Mouse (Mus musculus) kidney, postnatal 10 days (tissue): ENCODE results near the gene Snx30.

Source experiments
- DNase-seq: peaks from one replicate; pipeline ENCODE4 v3.0.0; 2021; ENCODE audit warnings: mixed read lengths

Gene Snx30

DNA sequence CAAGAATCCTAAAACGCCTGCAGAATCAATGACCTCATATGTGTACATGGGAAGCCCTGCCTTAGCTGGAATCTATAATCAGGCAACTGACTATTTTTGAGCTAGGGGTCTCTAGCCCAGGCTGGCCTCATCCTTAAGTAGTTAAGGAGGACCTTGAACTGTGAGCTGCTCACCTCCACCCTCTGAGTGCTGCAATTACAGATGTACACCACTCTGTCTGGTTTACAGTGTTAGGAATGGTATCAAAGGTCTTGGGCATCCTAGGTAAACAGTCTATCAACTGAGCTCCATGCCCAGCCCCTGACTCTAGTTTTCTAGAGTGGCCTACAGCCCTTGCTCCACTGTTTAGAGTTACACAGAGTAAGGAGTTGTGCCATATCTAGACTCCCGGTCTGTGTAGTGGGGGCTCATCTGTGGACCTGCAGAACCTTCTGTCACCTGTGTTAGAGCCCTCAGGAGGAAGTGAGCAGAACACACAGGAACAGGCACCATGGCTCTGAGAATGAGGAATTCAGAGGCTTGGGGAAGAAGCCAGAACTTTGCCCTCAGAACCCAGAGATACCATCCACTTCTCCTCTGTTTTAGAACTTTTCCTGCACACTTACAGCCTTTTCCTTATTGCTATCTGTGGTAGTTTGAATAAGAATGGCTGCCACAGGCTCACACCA lies 9.7 kb upstream of the Snx30 start:
- no peak for DNase-seq

DNA sequence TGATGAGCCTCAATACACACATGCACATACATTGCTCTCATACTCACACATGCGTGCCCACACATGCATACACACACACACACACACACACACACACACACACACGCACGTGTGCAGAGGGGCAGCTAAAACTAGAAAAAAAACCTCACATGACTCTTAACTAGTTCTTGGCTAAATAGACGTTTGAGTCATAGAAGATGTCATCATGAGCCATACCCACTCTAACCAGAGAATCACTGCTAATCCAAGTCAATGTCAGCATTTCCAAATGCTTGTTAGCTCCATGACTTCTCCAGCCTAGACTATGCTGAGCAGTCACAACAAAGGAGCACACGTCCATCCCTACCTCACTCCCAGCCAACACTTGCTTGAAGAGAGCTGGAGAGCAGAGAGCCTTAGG lies 5.5 kb upstream of the Snx30 start:
- no peak for DNase-seq

DNA sequence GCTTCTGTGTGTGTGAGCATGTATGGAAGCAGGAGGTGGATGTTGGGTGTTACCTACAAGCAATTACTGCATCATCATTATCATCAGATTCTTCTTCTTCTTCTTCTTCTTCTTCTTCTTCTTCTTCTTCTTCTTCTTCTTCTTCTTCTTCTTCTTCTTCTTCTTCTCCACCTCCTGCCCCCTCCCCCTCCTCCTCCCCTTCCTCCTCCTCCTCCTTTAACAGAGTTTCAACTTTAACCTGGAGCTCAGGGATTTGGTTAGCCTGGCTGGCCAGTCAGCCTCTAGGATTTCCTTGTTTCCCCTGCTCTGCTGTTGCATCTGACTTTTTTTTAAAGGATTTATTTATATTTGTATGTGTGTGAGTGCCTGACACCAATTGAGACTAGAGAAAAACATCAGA lies 4.2 kb upstream of the Snx30 start, which contains the start of gene Inip:
Gene Inip (minus strand): TSS at position 101 of the 400 bp plus-strand sequence.
- DNase-seq, result no peak

DNA sequence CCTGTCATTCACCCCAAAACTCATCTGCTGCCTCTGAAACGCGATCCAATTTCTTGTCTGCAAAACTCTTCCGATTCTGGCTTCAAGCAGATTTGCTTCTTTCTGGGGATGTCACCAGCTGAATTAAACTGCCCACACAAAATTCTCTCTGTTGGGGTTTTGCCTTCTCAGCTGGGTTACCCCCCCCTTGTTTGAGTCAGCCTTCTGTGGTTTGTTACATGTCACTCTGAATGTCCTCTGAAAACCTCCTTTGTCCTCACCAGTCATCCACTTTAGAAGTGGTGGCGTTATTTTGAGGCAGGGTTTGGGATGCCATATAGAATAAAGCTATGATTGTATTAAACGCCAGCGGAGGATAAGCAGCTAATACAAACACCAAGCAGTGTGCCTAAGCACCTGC lies 3.5 kb upstream of the Snx30 start:
- no peak for DNase-seq

DNA sequence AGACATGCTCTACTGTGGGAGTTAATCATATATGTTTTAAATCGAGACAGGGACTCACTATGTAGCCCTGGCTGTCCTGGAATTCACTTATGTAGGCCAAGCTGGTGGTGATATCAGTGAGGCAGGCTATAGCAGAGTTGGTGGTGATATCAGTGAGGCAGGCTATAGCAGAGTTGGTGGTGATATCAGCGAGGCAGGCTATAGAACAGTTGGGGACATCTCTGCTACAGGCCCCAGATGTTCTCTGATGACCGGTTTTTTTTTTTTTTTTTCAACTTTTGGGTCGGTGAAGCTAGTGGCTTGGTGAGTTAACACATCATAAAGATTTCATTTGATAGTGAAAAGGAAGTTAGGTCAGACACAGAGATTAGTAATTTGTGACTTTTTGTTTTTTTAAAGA lies 2.8 kb upstream of the Snx30 start:
- no peak for DNase-seq

- DNase-seq, result no peak
These were observed 2.3 kb upstream of the Snx30 start for GRCm38 (mm10) chr4:59803358-59803757.

DNA sequence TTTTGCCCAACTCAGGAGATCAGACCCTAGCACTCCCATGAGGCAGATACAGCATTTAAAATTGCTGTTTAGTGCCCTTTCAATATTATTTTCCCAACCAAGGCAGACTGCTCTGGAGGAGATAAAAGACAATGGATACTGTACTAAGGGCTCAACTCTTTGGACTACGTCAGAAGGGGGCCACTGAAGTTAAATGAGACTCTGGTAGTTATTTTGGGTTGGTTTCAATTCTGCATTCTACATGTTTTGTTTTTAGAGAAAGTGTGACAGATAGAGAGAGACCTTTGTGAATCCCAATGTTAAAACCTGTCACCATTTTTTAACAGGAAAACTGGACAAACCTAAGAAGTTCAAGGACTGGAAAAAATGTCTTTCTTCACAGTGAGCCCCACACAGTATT lies 886 bp upstream of the Snx30 start:
- no peak for DNase-seq

GRCm38 (mm10) chr4:59805968-59806878 lies 583 bp downstream of the Snx30 start:
- peak; percentile 61 for DNase-seq

DNA sequence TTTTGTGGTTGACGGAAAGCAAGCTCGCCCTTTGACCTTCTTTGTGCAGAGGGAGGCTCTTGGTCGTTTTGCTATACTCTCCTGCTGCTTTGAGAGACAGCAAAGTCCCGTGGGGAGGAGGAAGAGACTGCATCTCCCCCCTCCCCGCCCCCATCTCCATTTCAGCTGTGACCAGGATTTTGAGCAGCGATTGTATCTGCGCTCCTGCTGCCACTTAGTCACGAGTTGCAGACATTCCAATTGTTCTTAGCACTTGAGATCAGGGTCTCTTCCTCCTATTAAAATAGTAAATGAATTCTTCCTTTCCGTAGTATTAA lies 1.2 kb downstream of the Snx30 start:
- DNase-seq, result no peak

DNA sequence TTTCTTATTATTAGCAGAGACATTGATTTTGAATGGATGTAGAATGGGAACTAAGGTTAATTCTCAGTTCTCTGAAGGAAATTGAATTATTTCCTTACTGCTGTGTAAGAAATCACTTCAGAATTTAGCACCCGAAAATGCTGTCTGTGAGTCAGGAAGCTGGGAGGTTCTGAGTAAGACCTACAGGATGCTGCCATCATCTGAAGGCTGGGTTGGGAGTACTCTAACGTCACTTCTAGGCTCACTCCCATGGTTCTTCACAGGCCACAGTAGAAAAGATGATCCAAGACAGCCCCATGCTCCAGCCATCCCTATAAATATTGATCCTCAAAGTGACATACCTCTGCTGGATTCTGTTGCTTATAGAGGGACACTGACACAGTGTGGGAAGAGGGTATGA lies 1.9 kb downstream of the Snx30 start:
- DNase-seq, result no peak

DNA sequence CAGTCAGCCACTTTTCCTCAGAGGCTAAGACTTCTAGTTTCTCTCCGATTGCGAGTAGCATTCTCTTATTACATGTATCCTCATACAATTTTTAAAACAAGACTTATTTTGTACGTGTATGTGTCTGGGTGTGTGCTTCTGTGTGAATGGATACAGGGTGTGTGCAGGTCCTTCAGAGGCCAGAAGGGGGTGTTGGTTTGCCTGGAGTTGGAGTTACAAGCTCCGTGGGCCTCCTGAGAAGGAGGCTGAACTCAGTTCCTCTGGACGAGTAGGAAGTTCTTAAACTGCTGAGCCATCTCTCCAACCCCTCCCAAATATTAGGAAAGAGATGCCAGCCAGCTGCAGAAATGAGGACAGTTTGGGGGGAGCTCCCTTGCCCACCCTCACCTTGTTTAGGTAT lies 2.8 kb downstream of the Snx30 start:
- peak; percentile 28 for DNase-seq

GRCm38 (mm10) chr4:59814094-59814493 lies 8.5 kb downstream of the Snx30 start:
- no peak for DNase-seq

- no peak for DNase-seq
These were observed 9.6 kb downstream of the Snx30 start for GRCm38 (mm10) chr4:59815121-59815810.

GRCm38 (mm10) chr4:59816016-59816415 lies 10.4 kb downstream of the Snx30 start:
- no peak for DNase-seq

GRCm38 (mm10) chr4:59816477-59816876 lies 10.8 kb downstream of the Snx30 start:
- DNase-seq, result no peak

GRCm38 (mm10) chr4:59817790-59818189 lies 12.2 kb downstream of the Snx30 start:
- DNase-seq, result no peak

DNA sequence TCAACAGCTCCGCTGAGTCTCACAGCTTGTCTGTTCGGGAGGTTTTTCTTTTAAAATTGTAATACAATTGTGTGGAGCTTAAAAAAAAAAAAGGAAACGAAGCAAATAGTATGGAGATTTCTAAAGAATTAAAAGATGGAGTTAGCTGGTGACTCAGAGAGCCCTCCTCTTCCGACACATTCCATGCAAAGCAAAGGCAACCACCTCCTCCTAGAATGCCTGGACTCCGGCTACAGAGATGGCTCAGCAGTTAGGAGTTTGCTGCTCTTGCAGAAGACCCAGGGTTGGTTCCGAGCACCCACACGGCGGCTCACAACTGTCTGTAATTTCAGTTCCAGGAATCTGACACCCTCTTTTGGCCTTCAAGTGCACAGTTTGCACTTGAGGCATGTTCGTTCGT lies 12.9 kb downstream of the Snx30 start:
- DNase-seq, result no peak

- DNase-seq, result peak; percentile 49
These were observed 13.4 kb downstream of the Snx30 start for GRCm38 (mm10) chr4:59819054-59819472.

DNA sequence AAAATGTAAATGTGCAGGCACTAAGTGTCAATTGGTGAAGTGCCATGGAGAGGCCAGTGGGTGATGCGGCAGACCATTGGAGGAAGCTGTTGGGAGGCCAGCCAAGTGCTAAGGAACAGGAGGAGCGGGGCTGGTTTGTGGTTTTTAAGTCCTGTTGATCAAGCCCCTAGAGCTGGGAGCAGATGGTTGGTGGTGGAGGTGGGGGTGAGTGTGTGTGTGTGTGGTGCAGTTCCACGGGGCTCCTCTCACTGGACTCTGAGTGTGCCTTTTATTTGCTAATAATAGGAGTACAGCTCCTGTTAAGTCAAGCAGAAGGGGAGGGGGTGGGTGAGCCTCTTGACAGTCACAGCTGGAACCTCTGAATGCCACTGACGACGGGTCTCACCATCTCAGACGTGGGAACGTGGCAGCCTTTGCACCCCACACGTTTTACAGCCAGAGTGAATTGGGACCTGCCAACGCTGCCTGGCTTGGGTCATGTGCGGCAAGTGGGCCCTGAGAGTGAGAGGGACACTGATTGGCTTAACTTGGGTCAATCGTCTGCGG lies 13.9 kb downstream of the Snx30 start:
- DNase-seq, result peak; percentile 52

DNA sequence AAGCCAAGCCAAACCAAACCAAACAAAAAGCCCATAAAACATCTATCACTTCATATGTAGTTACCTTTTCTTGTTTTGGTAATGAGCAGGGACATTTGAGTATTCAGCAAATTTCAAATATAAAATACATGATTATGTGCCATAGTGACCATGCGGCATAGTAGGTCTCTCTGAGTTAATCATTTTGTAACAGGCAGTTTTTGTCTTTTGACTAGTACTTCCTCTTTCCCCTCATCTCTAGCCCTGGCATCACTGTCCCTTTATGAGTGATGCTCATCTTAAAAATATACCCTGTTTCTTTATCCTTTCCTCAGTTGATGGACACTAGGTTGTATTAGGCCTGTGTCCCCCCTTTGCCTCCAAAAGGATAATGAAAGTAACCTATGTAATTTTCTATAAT lies 15.9 kb downstream of the Snx30 start:
- no peak for DNase-seq

DNA sequence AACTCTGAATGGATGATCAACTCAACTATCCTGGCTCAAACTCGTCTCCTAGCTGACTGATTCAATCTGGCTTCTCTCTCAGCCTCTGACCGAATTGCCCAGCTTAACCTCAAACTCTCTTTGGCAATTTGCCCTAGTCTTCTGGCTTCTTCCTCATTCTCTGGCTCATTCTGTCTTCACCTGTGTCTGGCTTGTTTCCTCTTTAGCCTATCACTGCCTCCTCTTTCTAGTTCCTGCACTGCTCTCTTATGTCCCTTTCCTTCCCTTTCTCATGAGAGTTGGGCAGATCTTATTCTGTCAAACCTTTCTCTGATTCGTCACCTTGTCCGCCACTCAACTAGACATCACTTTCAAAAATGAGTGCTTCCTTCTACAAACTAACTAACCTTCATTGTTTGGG lies 16.5 kb downstream of the Snx30 start:
- no peak for DNase-seq

GRCm38 (mm10) chr4:59823470-59823869 lies 17.8 kb downstream of the Snx30 start:
- DNase-seq, result peak; percentile 34

DNA sequence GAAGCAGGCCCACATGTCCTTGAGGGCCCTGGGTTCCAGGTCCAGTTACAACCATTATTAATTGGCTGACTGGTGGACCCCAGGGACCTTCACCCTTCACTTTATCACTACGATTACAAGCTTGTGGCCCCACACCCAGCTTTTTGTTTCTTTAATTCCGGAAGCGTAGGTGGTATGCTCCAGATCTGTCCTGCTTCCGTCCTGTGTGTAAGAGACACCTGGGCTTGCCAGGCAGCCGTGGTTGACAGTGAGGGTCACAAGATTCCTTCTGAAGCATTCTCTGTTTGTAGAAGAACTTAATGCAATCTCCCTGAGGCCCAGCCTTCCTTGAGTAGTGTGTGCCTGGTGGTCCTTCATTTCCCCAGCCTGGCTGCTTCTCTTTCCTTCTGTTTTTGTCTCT lies 19.2 kb downstream of the Snx30 start:
- DNase-seq, result no peak

DNA sequence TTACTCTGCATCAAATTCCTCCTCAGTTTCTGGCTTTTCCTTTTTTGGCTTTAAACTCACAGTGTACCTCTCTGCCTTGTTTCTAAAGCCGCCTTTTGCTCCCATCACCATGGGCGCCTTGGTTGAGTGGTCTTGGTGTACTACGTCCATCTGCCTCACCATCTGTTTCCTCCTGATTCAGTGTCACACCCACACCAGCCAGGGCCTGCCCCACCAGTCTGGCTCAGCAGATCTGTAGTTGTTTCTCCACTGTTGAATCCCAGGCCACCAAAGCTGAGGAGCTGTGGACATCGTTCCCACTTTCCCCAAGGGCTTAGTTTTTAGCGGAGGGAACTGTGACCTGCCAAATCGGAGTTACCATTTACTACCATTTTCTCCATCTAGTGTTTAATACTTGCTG lies 20.0 kb downstream of the Snx30 start:
- DNase-seq, result no peak
